Mouse (Mus musculus): Measurements from ENCODE around the gene Cep128.

DNA sequence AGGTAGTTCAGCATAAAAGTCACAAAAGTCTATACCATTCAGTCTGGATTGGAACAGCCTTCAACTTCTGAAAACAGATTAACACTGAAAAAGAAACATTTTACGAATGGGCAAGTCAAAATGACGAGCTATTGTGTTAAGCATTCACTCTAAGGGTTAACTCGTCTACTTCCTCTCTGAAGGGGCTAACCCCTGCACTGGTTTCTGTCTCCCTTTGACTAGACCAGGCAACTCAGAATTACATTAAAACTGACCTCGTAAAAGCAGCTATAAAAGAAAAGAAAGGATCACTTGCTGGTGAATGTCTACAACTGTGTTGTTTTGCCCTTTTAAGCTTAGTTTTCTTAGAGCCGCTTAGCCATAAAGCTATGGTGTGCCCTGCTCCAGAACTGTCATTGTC is 79.2 kb downstream of the Cep128 start:
- TF ChIP-seq POLR2A (IDR thresholded peaks at IDR 0.05; ENCODE audit: control insufficient read depth, low read depth, low read length) (no peak), CTCF (IDR thresholded peaks at IDR 0.05; ENCODE audit: control insufficient read depth, insufficient read depth, insufficient replicate concordance, low read depth, low read length) (no peak)
